Mouse (Mus musculus): ENCODE data around the gene Nr2e1. TPM values are rescaled to one million over a fixed set of nuclear protein-coding genes. Genes with fewer than 3 reads are reported as not detected.

The Nr2e1 gene
- total RNA-seq, 2 experiments from 2014 or later: not detected

GRCm38 (mm10) chr10:42546507-42546906, 36.9 kb downstream of the Nr2e1 start:
- no peak for DNase-seq

- no peak for DNase-seq
These were observed 37.5 kb downstream of the Nr2e1 start for GRCm38 (mm10) chr10:42545707-42546503.

- DNase-seq: no peak
These were observed 45.7 kb downstream of the Nr2e1 start for GRCm38 (mm10) chr10:42537571-42538316.

GRCm38 (mm10) chr10:42533836-42534453, 49.5 kb downstream of the Nr2e1 start:
- no peak for DNase-seq

GRCm38 (mm10) chr10:42525682-42526081, 57.8 kb downstream of the Nr2e1 start:
- DNase-seq: no peak

GRCm38 (mm10) chr10:42523556-42524162, 59.8 kb downstream of the Nr2e1 start:
- DNase-seq: no peak

GRCm38 (mm10) chr10:42522912-42523311, 60.5 kb downstream of the Nr2e1 start:
- DNase-seq: no peak

- DNase-seq: no peak
These were observed 62.0 kb downstream of the Nr2e1 start for GRCm38 (mm10) chr10:42521315-42521981.

- no peak for DNase-seq
These were observed 65.1 kb downstream of the Nr2e1 start for GRCm38 (mm10) chr10:42518363-42518762.

- DNase-seq: no peak
These were observed 69.3 kb downstream of the Nr2e1 start for GRCm38 (mm10) chr10:42514125-42514524.

Other genes starting within 250 kb of the Nr2e1 start
- 10 to 100 TPM in 1 of 2 experiments, 1 to 10 TPM in 1; 8.6 to 10.0 TPM for gene Afg1l, start 105.1 kb downstream of the Nr2e1 start, total RNA-seq (2021)
- 100 to 1,000 TPM; 140 to 157 TPM for gene Snx3, start 81.6 kb downstream of the Nr2e1 start, total RNA-seq (2021)
- gene Ostm1, start 190 bp upstream of the Nr2e1 start, total RNA-seq (2021): 10 to 100 TPM; 18.0 to 20.6 TPM
- 10 to 100 TPM; 20.2 to 21.9 TPM for gene Sec63, start 177.9 kb upstream of the Nr2e1 start, total RNA-seq (2021)